Mouse (Mus musculus): ENCODE measurements around the gene Trim30a.
"Not testable (repeated sequence)": the region's sequence is repeated elsewhere in the genome, so short reads cannot be mapped to it uniquely, and the experiment has no call there.

Gene Trim30a

GRCm38 (mm10) chr7:104465065-104465744, at the start of gene Trim30a:
TSS of gene Trim30a (minus strand) at chr7:104465193.
- DNase-seq (ENCODE audit: low spot score): no peak

- DNase-seq (ENCODE audit: low spot score): not testable (repeated sequence)
These were observed 42.5 kb upstream of the Trim30a start, which contains the start of gene Trim30d for GRCm38 (mm10) chr7:104507421-104508065. TSS of gene Trim30d (minus strand) at chr7:104507849.

GRCm38 (mm10) chr7:104501589-104502371, 36.8 kb upstream of the Trim30a start:
- no peak for DNase-seq (ENCODE audit: low spot score)

GRCm38 (mm10) chr7:104501186-104501585, 36.2 kb upstream of the Trim30a start:
- DNase-seq (ENCODE audit: low spot score): not testable (repeated sequence)

- not testable (repeated sequence) for DNase-seq (ENCODE audit: low spot score)
These were observed 34.5 kb upstream of the Trim30a start for GRCm38 (mm10) chr7:104499464-104499863.

- DNase-seq (ENCODE audit: low spot score): peak; percentile 15
These were observed 18.9 kb downstream of the Trim30a start for GRCm38 (mm10) chr7:104445961-104446645.

- no peak for DNase-seq (ENCODE audit: low spot score)
These were observed 60.5 kb downstream of the Trim30a start for GRCm38 (mm10) chr7:104404460-104404950.

GRCm38 (mm10) chr7:104401140-104401539, 63.9 kb downstream of the Trim30a start:
- no peak for DNase-seq (ENCODE audit: low spot score)

- no peak for DNase-seq (ENCODE audit: low spot score)
These were observed 64.3 kb downstream of the Trim30a start, which contains the start of gene Trim30c for GRCm38 (mm10) chr7:104400698-104401097. TSS of gene Trim30c (minus strand) at chr7:104400837.

GRCm38 (mm10) chr7:104398492-104398891, 66.5 kb downstream of the Trim30a start:
- DNase-seq (ENCODE audit: low spot score): no peak

GRCm38 (mm10) chr7:104369736-104370414, 95.1 kb downstream of the Trim30a start, which contains the start of gene Trim30b:
TSS of gene Trim30b (minus strand) at chr7:104369884.
- no peak for DNase-seq (ENCODE audit: low spot score)

GRCm38 (mm10) chr7:104366339-104366738, 98.7 kb downstream of the Trim30a start:
- DNase-seq (ENCODE audit: low spot score): no peak

Data from c-Kit-positive CD71-positive TER-119-positive erythroid progenitor cells, embryonic 14.5 days (primary cell).